ENCODE assay signal across 24 mouse cellular contexts in genomic region chr11:116809520-116809919, GRCm38 (mm10). TPM values are rescaled to one million over a fixed set of nuclear protein-coding genes. Genes with fewer than 3 reads are reported as not detected.
DNase-seq lines count a peak whose midpoint lies in the region; ATAC-seq lines count a peak whose summit lies in the region.
"Had no signal": no experiment of that assay in that cellular context is flagged by ENCODE, and none has a peak within 500 bp of the region (broad histone marks: within the 10 kb centered on the region; RNA-seq: fewer than 3 reads in every experiment).

No protein-coding gene starts in this region.

- ATAC-seq in hindbrain, embryonic 12.5 days (ENCODE audit: low FRiP score) = no peak
- ATAC-seq in hindbrain, embryonic 11.5 days (ENCODE audit: low FRiP score) = no peak
- ATAC-seq in hindbrain, embryonic 13.5 days (ENCODE audit: low FRiP score) = no peak
- no peak for ATAC-seq in midbrain, embryonic 13.5 days

- no peaks in the 10 kb centered on the region for H3K9me3 ChIP-seq in hindbrain, embryonic 12.5 days (replicated peaks)
- no peaks in the 10 kb centered on the region for H3K9me3 ChIP-seq in hindbrain, embryonic 11.5 days (ENCODE audit: control insufficient read depth, low read length)
- H3K9me3 ChIP-seq in hindbrain, embryonic 13.5 days = no peaks in the 10 kb centered on the region
- no peaks in the 10 kb centered on the region for H3K9me3 ChIP-seq in midbrain, embryonic 13.5 days
- H3K9me3 ChIP-seq: G1E; heart, embryonic 12.5 days; limb, embryonic 12.5 days; liver, embryonic 15.5 days; megakaryocyte, embryonic 14.5 days had no signal

- H3K9ac ChIP-seq in hindbrain, embryonic 12.5 days = peak overlapping the region; percentile 23; the same call in 1 of the 2 replicates
- H3K9ac ChIP-seq in hindbrain, embryonic 11.5 days (ENCODE audit: low read depth, low read length) = no peak overlapping the region
- H3K9ac ChIP-seq in hindbrain, embryonic 13.5 days = peak overlapping the region; percentile 60
- H3K9ac ChIP-seq in midbrain, embryonic 13.5 days (replicated peaks) = no peak overlapping the region
- H3K9ac ChIP-seq: heart, embryonic 12.5 days; limb, embryonic 12.5 days; liver, embryonic 15.5 days had no signal

- 84% methylated on average over 8 of the region's 8 CpGs for WGBS in hindbrain, embryonic 12.5 days
- WGBS in hindbrain, embryonic 11.5 days = 77% methylated on average over 8 of the region's 8 CpGs
- 77% methylated on average over 8 of the region's 8 CpGs for WGBS in hindbrain, embryonic 13.5 days
- WGBS in midbrain, embryonic 13.5 days = 78% methylated on average over 8 of the region's 8 CpGs

- H3K27me3 ChIP-seq in hindbrain, embryonic 12.5 days = no peaks in the 10 kb centered on the region; the same call in 1 of the 2 replicates
- H3K27me3 ChIP-seq in hindbrain, embryonic 11.5 days (ENCODE audit: control insufficient read depth, insufficient read depth, low read length) = no peaks in the 10 kb centered on the region
- no peaks in the 10 kb centered on the region for H3K27me3 ChIP-seq in hindbrain, embryonic 13.5 days
- H3K27me3 ChIP-seq in midbrain, embryonic 13.5 days = no peaks in the 10 kb centered on the region

- H3K27ac ChIP-seq in hindbrain, embryonic 12.5 days = peak overlapping the region; percentile 98; the same call in 1 of the 2 replicates
- no peak overlapping the region for H3K27ac ChIP-seq in hindbrain, embryonic 11.5 days (ENCODE audit: low read depth, low read length)
- H3K27ac ChIP-seq in hindbrain, embryonic 13.5 days = peak overlapping the region; percentile 100
- 0 out of 2 replicates have a peak overlapping the region, but pooled peaks have one; percentile 98 for H3K27ac ChIP-seq in midbrain, embryonic 13.5 days
- H3K27ac ChIP-seq: limb, embryonic 12.5 days; liver, embryonic 15.5 days had no signal

- no peaks in the 10 kb centered on the region for H3K36me3 ChIP-seq in hindbrain, embryonic 12.5 days
- H3K36me3 ChIP-seq in hindbrain, embryonic 11.5 days (ENCODE audit: control insufficient read depth, insufficient read depth, low read length) = no peaks in the 10 kb centered on the region
- no peaks in the 10 kb centered on the region for H3K36me3 ChIP-seq in hindbrain, embryonic 13.5 days
- no peaks in the 10 kb centered on the region for H3K36me3 ChIP-seq in midbrain, embryonic 13.5 days
- H3K36me3 ChIP-seq: G1E; limb, embryonic 12.5 days; liver, embryonic 15.5 days had no signal

- DNase-seq in cerebellum, adult 8-10 months = peak; percentile 13
- no peak for DNase-seq in cerebellum, postnatal 4 days (ENCODE audit: low spot score in 2 of 2)
- no peak for DNase-seq in hindbrain, embryonic 11.5 days (ENCODE audit: low spot score)
- no peak for DNase-seq in gastrocnemius, postnatal 4 days (ENCODE audit: low spot score in 2 of 2)
- DNase-seq in adipocyte (ENCODE audit: low spot score) = no peak
- DNase-seq: adrenal gland, postnatal 25 days; embryo, embryonic 11 days; lung, postnatal 10 days had no signal

- H3K4me2 ChIP-seq in hindbrain, embryonic 12.5 days (replicated peaks) = no peak overlapping the region
- H3K4me2 ChIP-seq in hindbrain, embryonic 11.5 days (replicated peaks; ENCODE audit: low read depth, low read length) = no peak overlapping the region
- no peak overlapping the region for H3K4me2 ChIP-seq in hindbrain, embryonic 13.5 days
- no peak overlapping the region for H3K4me2 ChIP-seq in midbrain, embryonic 13.5 days (replicated peaks)
- H3K4me2 ChIP-seq: heart, embryonic 12.5 days; limb, embryonic 12.5 days; liver, embryonic 15.5 days had no signal

- peaks cover 59% of the 10 kb centered on the region for H3K4me1 ChIP-seq in hindbrain, embryonic 12.5 days
- peaks cover 31% of the 10 kb centered on the region for H3K4me1 ChIP-seq in hindbrain, embryonic 11.5 days (replicated peaks; ENCODE audit: control insufficient read depth, insufficient read depth, low read length)
- H3K4me1 ChIP-seq in hindbrain, embryonic 13.5 days (replicated peaks) = peaks cover 70% of the 10 kb centered on the region
- peaks cover 62% of the 10 kb centered on the region for H3K4me1 ChIP-seq in midbrain, embryonic 13.5 days (replicated peaks)

- H3K4me3 ChIP-seq in hindbrain, embryonic 12.5 days = no peak overlapping the region
- no peak overlapping the region for H3K4me3 ChIP-seq in hindbrain, embryonic 11.5 days (ENCODE audit: low read depth, low read length)
- no peak overlapping the region for H3K4me3 ChIP-seq in hindbrain, embryonic 13.5 days
- H3K4me3 ChIP-seq in midbrain, embryonic 13.5 days (replicated peaks) = no peak overlapping the region
- H3K4me3 ChIP-seq: heart, embryonic 12.5 days; limb, embryonic 12.5 days; liver, embryonic 15.5 days; megakaryocyte, embryonic 14.5 days had no signal

RNA-seq across cellular contexts. Expression of gene Mxra7, which starts 18.3 kb away (rescaled TPM):
- polyA plus RNA-seq in hindbrain, embryonic 12.5 days (2016; fragmentation: Nextera tagmentation; extraction: Ambion mirVana) = 95.0 and 105 TPM in 2 replicates
- 57.9 and 61.8 TPM in 2 replicates for polyA plus RNA-seq in hindbrain, embryonic 11.5 days (2014; fragmentation: Nextera tagmentation; extraction: Ambion mirVana)
- 62.6 and 67.2 TPM in 2 replicates for polyA plus RNA-seq in hindbrain, embryonic 13.5 days (2015; fragmentation: Nextera tagmentation; extraction: Ambion mirVana)
- polyA plus RNA-seq in midbrain, embryonic 13.5 days (2015; fragmentation: Nextera tagmentation; extraction: Ambion mirVana) = 32.5 and 40.4 TPM in 2 replicates
- total RNA-seq in gastrocnemius, postnatal 4 days (2021) = 10 to 100 TPM; 54.5 to 65.3 TPM
- total RNA-seq: G1E had no signal
- polyA plus RNA-seq: G1E had no signal

RNA-seq across cellular contexts. Expression of gene Mettl23, which starts 33.6 kb away (rescaled TPM):
- 56.1 and 64.9 TPM in 2 replicates for polyA plus RNA-seq in hindbrain, embryonic 12.5 days (2016; fragmentation: Nextera tagmentation; extraction: Ambion mirVana)
- 61.6 and 70.6 TPM in 2 replicates for polyA plus RNA-seq in hindbrain, embryonic 11.5 days (2014; fragmentation: Nextera tagmentation; extraction: Ambion mirVana)
- 79.3 and 83.2 TPM in 2 replicates for polyA plus RNA-seq in hindbrain, embryonic 13.5 days (2015; fragmentation: Nextera tagmentation; extraction: Ambion mirVana)
- 79.0 and 80.0 TPM in 2 replicates for polyA plus RNA-seq in midbrain, embryonic 13.5 days (2015; fragmentation: Nextera tagmentation; extraction: Ambion mirVana)
- total RNA-seq in gastrocnemius, postnatal 4 days (2021) = 10 to 100 TPM; 23.7 to 26.6 TPM

RNA-seq across cellular contexts. Expression of gene Jmjd6, which starts 33.7 kb away (rescaled TPM):
- 82.3 and 82.9 TPM in 2 replicates for polyA plus RNA-seq in hindbrain, embryonic 12.5 days (2016; fragmentation: Nextera tagmentation; extraction: Ambion mirVana)
- 88.8 and 91.3 TPM in 2 replicates for polyA plus RNA-seq in hindbrain, embryonic 11.5 days (2014; fragmentation: Nextera tagmentation; extraction: Ambion mirVana)
- 70.4 and 74.7 TPM in 2 replicates for polyA plus RNA-seq in hindbrain, embryonic 13.5 days (2015; fragmentation: Nextera tagmentation; extraction: Ambion mirVana)
- polyA plus RNA-seq in midbrain, embryonic 13.5 days (2015; fragmentation: Nextera tagmentation; extraction: Ambion mirVana) = 78.7 and 84.0 TPM in 2 replicates
- 10 to 100 TPM; 35.6 to 39.7 TPM for total RNA-seq in gastrocnemius, postnatal 4 days (2021)

RNA-seq across cellular contexts. Expression of gene St6galnac1, which starts 34.2 kb away (rescaled TPM):
- not detected in 2 replicates for polyA plus RNA-seq in hindbrain, embryonic 12.5 days (2016; fragmentation: Nextera tagmentation; extraction: Ambion mirVana)
- polyA plus RNA-seq in hindbrain, embryonic 11.5 days (2014; fragmentation: Nextera tagmentation; extraction: Ambion mirVana) = not detected in 2 replicates
- not detected in 2 replicates for polyA plus RNA-seq in hindbrain, embryonic 13.5 days (2015; fragmentation: Nextera tagmentation; extraction: Ambion mirVana)
- not detected in 2 replicates for polyA plus RNA-seq in midbrain, embryonic 13.5 days (2015; fragmentation: Nextera tagmentation; extraction: Ambion mirVana)
- total RNA-seq in gastrocnemius, postnatal 4 days (2021) = not detected
- total RNA-seq: adrenal gland, postnatal 25 days; gastrocnemius, postnatal 14 days; hematopoietic stem cell, adult 5-6 weeks; layer of hippocampus, adult 18-20 months; left cerebral cortex, adult 18-20 months had no signal
- polyA plus RNA-seq: G1E; heart, embryonic 12.5 days; kidney, embryonic 16.5 days; limb, embryonic 12.5 days; liver, embryonic 15.5 days; neural tube, embryonic 11.5 days; stomach, embryonic 14.5 days; thymus, postnatal 0 days had no signal

RNA-seq across cellular contexts. Expression of gene Mfsd11, which starts 42.7 kb away (rescaled TPM):
- 43.3 and 47.6 TPM in 2 replicates for polyA plus RNA-seq in hindbrain, embryonic 12.5 days (2016; fragmentation: Nextera tagmentation; extraction: Ambion mirVana)
- polyA plus RNA-seq in hindbrain, embryonic 11.5 days (2014; fragmentation: Nextera tagmentation; extraction: Ambion mirVana) = 37.0 and 38.6 TPM in 2 replicates
- polyA plus RNA-seq in hindbrain, embryonic 13.5 days (2015; fragmentation: Nextera tagmentation; extraction: Ambion mirVana) = 48.0 and 53.9 TPM in 2 replicates
- polyA plus RNA-seq in midbrain, embryonic 13.5 days (2015; fragmentation: Nextera tagmentation; extraction: Ambion mirVana) = 48.3 and 48.8 TPM in 2 replicates
- total RNA-seq in gastrocnemius, postnatal 4 days (2021) = 10 to 100 TPM; 42.8 to 43.1 TPM

Comparison
In these comparisons a context has a peak if more than half of its experiments do, and no peak if none do; other contexts are left out.
1. H3K9ac ChIP-seq: peak in hindbrain, embryonic 12.5 days (single experiment) and hindbrain, embryonic 13.5 days (single experiment); none in hindbrain, embryonic 11.5 days (single experiment) and midbrain, embryonic 13.5 days (single experiment).